Mouse (Mus musculus): ENCODE measurements around the gene Wiz.

DNA sequence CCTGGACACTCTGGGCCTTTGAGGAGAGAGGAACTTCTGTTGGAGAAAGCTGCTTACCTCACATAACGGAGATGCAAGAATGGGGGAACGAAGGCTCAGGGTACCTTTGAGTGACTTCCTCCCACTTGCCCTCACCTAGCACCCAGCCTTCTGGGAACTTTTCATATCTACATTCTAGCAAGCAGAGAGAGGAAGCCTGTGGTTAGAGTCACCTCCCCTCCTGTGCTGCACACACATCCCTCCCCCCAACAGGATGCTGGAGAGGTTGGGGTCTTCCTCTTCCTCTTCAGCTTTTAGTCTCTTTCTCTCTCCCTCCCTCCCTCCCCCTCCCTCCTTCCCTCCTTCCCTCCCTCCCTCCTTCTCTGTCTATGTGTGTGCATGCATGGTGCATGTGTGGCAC, 34.8 kb upstream of the Wiz start, which contains the start of gene Pglyrp2:
- TF ChIP-seq CTCF (IDR thresholded peaks at IDR 0.05; ENCODE audit: borderline replicate concordance, insufficient read depth, low read depth, low read length) (no peak), POLR2A (IDR thresholded peaks at IDR 0.05; ENCODE audit: borderline replicate concordance, insufficient read depth, low read length) (no peak)
